Mouse (Mus musculus) natural killer cell, adult 2 months (primary cell): ENCODE data around the gene Defa33.
"Not testable (repeated sequence)": the region's sequence is repeated elsewhere in the genome, so short reads cannot be mapped to it uniquely, and the experiment has no call there.

Source experiments
- DNase-seq, 2 experiments: peaks; one replicate each; pipeline ENCODE4 v3.0.0; 2022; ENCODE audit warnings: low spot score in 2 of 2

The Defa33 gene

GRCm38 (mm10) chr8:21391511-21391910, at the start of gene Defa33:
TSS of gene Defa33 (plus strand) at chr8:21391811.
- DNase-seq: not testable (repeated sequence)

- DNase-seq: not testable (repeated sequence)
Measured at GRCm38 (mm10) chr8:21378215-21378614, 13.4 kb upstream of the Defa33 start, which contains the start of gene Defa2. TSS of gene Defa2 (plus strand) at chr8:21378515.

GRCm38 (mm10) chr8:21427111-21427510, 35.5 kb downstream of the Defa33 start, which contains the start of gene Defa36:
TSS of gene Defa36 (plus strand) at chr8:21427411.
- DNase-seq: not testable (repeated sequence)
